Mouse (Mus musculus): Measurements from ENCODE around the gene Gm7168. TPM values are rescaled to one million over a fixed set of nuclear protein-coding genes. Genes with fewer than 3 reads are reported as not detected.

The Gm7168 gene
- not detected for polyA plus RNA-seq (2017; shearing (Covaris generic))

GRCm38 (mm10) chr17:13948073-13948472 is at the start of gene Gm7168:
Gene Gm7168, plus strand, starts transcription at chr17:13948373.

Other genes starting within 250 kb of the Gm7168 start
- gene Afdn, start 187.8 kb upstream of the Gm7168 start, polyA plus RNA-seq (2017; shearing (Covaris generic)): 2.2 TPM
- gene Tcte2, start 186.5 kb upstream of the Gm7168 start, polyA plus RNA-seq (2017; shearing (Covaris generic)): not detected
- gene Gm7356, start 55.3 kb downstream of the Gm7168 start, polyA plus RNA-seq (2017; shearing (Covaris generic)): not detected
- gene Gm7358, start 111.2 kb downstream of the Gm7168 start, polyA plus RNA-seq (2017; shearing (Covaris generic)): not detected

Data from inflammation-experienced regulatory T-cells, adult 16 weeks (primary cell).